Mouse (Mus musculus) right cerebral cortex, postnatal 36 days (tissue): ENCODE measurements around the gene Onecut1.

Experiments used
- DNase-seq, 2 experiments: peaks; one replicate each; pipeline ENCODE4 v3.0.0; 2022; ENCODE audit warnings: low spot score in 2 of 2, mixed read lengths in 1 of 2

The Onecut1 gene

DNA sequence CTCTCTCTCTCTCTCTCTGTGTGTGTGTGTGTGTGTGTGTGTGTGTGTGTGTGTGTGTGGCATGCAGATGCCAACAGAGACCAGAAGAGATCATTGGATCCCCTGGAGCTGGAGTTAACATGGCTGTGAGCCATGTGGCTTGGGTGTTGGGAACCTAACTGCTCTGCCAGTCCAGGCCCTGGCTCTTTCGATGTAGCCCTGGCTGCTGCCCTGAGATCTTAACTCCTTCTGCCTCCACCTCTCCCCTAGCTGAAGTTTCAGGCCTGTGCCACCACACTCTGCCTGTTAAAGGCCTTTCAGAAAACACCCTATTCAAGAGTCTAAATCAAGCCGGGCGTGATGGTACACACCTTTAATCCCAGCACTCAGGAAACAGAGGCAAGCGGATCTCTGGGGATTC, 49.7 kb downstream of the Onecut1 start:
- no peak for DNase-seq

DNA sequence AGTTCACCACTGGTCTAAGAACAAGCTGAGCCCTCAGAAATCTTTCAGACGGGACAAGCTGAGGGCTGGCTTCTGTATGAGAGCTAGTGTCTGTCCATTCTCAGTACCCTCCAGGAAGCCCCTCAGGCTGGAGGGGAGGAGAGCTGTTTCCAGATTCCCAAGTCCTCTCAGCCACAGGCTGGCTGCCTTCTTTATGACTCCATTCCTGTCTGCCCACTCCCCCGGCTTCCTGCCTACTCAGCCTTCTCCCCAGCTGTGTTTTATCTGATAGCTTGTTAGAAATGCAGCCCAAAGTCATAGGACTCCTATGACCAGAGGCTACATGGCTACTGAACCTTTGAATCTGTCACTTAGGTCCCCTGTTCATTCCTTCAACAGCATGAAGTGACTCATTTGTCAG, 50.2 kb downstream of the Onecut1 start:
- DNase-seq, result no peak

DNA sequence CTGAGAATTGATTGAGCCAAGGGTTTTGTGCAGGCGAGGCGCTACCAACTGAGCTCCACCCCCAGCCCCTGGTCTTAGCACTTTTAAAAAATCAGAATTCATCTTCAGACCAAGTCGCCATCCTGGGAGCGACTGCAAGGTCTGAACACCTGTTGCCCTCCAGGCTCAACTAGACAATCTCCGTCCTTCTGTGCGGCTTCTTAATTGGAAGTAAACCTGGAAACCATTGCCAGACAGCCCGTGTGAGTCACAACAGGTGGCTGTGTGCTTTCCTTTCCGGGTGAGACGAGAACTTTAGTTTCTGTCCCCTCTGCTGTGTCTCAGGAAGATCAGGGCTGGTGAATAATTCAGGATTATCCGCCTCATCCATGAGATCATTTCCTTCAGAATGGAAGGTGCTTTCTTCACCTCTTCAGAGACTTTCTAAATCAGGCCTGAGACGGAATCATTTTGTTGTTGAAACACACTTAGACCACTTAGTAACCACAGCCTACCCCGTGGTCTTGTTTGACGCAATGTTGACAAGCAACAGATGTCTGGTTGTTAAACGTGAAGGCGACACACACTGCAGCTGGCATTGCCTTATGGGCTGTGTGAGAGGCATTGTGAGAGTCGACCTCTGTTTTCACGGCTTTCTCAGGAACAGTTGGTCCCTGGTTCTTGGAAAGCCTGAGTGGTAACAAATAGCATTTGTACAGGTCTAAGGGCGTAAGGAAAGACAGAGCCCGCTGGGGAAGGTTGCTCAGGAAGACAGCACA, 51.1 kb downstream of the Onecut1 start:
- no peak for DNase-seq

DNA sequence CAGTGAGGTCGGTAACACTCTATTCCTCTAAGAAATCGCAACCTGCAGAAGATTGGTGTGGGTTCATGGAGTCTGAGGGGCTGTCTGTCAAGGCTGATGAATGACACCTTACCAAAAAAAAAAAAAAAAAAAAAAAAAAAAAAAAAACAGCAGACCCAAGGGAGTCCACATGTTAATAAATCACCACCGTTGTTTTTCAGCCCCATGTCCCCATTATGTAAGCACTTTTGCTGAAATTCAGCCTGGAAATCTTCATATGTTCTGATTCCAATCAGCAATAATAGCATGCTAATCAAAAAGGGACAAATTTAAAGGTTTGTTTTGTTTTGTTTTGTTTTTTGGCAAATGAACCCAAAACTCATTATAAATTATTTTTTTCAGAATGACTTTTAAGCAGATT, 53.9 kb downstream of the Onecut1 start:
- no peak for DNase-seq

DNA sequence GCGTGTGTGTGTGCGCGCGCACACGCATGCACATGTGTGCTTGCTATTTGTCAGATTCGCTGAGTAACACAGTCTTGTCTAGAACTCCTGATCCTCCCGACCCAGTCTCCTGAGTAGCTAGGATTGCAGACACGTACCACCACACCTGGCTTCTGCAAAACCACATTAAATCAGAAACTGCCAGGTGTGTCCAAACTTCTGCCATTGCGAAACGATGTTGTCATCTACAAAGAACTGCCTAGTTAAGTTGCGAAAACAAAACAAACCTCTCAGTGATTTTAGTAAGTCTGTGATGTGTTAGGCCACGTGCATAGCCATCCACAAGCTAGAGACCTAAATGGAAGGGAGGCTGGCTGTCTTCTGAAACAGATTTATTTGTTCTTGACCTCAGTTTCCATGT, 58.7 kb downstream of the Onecut1 start:
- DNase-seq, result no peak

DNA sequence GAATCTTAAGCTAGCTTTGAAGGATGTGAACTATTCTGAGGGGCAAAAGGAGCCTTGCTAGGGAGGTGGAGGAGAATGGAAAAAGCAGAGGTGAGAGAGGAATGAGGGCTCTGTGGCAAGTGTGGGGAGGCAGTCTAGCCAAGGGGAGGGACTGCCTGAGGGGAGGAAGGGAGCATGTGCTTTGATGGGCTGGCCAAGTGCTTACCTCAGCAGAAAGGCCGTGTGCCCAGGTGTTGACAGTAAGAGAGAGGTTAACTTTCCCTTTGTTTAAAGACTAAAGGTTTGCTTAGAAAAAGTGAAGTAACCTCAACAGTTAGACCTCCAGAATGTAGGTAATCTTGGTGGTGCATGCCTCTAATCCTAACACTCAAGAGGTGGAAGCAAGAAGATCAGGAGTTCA, 59.7 kb downstream of the Onecut1 start:
- no peak for DNase-seq

DNA sequence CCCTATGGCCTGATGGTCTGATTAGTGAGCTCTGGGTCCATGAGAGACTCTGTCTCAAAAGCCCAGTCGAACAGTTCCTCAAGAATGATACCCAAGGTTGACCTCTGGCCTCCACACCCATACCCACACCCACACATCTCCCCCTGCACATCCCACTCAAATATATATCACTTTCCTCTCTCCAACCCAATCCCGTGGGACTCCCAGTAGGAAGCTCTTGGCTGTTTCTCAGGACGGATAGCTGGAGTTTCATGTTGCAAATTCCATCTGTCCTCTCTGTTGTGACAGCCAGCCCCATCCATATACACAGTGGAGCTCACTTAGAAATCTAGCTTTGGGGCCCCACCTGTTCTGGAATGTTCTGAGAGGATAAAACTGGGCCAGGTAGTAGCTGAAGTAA, 61.2 kb downstream of the Onecut1 start:
- no peak for DNase-seq

DNA sequence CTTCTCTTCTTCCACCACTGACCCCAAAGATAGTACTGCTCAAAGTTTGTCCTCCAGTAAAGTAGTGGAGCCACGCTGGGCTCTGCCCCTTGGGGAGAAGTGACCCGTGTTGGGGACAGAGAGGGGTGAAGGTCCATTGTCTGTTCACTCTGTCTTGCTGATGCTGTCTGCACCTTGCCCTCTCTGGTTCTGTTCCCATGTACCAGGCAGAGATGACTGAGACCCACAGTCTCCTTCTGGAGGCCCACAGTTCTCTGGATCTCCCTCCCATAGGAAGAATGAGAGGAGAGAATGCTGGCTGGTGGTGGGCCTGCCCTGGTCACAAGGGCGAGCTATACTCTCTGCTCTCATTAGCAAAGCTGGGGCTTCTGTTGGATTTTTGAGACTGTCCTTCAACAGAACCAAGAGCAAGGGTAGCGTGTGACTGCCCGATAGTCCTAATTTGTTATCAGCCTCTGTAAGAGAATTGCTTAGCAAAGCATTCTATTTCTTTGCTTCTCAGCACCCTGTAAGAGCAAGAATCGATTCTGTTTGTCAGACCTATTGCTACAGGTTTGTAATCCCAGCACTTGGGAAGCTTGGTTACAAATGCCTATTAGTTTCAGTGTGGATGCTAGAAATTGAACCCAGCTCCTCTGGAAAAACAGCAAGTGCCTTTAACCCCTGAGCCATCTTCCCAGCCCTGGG, 61.7 kb downstream of the Onecut1 start:
- DNase-seq, result no peak

DNA sequence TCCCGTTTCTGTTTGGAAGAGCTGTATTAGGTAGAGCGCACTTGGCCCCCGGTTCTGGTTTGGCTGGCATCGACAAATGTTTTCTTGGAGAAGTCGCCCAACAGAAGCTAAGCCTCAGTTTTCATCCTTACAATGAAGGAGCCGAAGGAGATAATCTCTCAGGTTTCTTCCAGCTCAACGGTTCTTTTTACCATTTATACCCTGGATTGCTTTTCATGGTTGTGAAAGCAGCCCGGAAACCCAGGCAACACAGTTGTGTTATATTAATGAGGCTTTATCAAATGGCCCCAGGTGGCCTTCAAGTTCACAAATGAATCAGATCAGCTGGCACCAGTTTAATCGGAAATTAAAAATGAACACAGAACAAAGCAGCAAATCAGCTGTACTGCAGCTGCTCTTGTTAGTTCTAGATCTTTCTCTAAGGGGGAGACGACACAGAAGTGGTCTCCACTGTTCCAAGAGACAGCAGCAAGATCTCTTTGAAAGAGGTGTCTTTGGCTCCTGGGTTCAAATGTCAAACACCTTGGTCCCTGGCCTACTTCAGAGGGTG, 63.6 kb downstream of the Onecut1 start:
- DNase-seq, result no peak

DNA sequence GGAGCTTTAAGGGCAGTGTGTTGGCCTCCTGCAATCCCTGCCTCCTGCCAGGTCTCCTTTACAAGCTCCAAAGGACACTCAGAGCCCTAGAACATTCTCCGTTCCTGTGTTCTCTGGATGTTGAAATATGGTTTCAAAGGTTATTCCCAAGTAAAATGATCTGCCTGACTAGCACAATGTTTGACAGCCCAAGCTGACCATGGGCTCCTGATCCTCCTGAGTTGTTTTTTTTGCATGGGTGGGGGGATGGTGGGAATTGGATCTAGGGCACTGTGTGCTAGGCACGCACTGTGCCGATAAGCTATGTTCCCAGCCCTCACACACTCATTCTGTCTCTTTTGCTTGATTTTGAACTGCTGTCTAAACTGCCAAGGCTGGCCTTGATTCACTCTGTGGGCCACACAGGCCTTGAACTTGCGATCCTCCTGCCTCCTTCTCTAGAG, 68.3 kb downstream of the Onecut1 start:
- no peak for DNase-seq

DNA sequence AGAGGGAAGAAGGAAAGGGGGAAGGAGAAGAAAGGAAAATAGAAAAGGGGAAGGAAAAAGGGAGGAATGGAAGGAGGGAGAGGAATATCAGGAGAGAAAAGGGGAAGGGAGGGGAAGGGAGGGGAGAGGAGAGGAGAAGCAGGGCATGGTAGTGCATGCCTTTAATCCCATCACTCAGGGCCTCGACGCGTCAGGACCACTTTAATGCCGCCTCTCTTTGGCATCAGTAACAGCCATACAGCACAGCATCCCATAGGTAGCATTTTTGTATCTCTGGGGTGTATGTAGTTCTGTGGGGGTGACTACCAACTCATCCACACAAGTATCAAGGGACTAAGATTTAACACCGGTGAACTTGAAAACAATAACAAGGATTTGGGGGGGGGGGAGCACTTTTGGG, 68.9 kb downstream of the Onecut1 start:
- DNase-seq, result no peak

DNA sequence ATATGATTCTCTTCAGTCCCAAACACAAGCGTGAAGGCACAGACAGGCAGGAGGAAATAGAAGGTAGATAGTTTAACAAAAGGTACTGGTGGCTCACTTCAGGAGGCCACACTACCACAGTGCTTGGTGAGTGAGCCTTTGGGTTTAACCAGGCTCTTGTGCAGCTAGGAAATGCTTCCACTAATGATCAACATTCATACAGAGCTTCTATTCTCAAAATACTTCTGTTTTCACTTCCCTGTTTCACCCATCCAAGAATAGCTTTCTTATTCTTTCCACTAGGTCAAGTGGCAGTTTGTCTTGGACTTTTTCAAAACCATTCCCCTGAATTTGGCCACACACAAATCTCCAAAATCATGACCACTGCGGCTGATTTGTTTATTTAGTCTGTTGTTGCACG, 73.6 kb downstream of the Onecut1 start:
- DNase-seq, result no peak

DNA sequence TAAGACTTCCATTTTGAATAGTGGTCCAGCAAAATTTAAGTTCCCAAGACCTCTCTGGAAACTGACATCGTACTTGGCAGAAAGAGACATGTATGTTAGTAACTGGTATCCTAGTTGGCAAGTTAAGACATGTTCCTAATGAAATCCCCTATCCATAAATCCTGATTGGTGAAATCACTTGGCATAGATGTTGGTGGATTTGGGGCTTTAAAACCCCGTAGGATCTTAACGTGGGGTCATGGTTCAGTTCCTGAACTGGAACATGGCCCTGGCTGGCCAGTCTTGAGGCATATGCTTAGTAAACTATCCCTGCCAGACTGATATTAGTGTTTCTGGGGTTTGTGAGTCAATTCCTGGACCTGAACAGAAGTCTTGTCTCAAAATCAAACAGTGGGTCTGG, 76.0 kb downstream of the Onecut1 start:
- DNase-seq, result no peak

DNA sequence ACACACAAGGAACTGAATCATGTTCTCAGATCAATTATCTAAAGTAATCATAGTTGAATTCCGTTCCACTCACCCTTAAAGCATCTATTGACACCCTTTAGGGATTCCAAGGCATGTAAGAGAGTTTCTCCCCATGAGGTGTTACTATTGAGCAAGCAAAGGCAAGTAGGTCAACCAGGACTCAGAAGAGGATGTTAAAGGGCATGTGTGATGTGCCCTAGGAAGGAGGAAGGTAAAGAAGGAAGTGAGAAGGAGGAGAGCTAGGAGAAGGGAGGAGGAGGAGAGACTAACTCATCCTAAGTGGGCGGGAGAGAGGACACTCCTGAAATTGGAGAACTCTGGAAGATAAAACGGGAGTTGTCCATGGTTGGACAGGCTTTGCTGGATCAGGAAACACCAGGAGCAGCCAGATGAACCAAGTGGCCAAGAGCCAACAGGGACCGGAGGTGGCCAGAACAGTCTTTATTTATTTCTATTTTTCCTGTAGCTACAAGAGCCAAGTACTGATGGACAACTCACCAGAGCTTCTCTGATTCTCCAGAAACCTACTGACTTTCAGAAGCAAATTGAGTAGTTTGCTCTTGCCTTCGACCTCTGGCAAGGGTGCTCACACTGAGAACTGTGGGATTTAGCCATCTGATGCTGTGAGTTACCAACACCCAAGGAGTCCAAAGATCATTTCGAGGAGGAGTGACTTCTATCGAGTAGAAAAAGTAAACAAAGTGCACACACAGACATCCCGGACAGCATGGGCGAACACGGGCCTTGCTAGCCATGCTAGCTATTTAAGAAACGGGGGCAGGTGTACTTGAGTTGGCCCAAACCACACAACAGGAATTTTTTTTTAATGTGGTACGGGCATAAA, 77.2 kb downstream of the Onecut1 start:
- no peak for DNase-seq
